Mouse (Mus musculus) MN1 (cell line): ENCODE measurements around the gene Bcas3.
"Not testable (repeated sequence)": the region's sequence is repeated elsewhere in the genome, so short reads cannot be mapped to it uniquely, and the experiment has no call there.

ENCODE experiments used
- DNase-seq: peaks from one replicate; pipeline ENCODE4 v3.0.0-alpha.2; 2016; ENCODE audit warnings: low spot score

Gene Bcas3

GRCm38 (mm10) chr11:85482737-85483467, 129.9 kb downstream of the Bcas3 start:
- DNase-seq, result no peak

GRCm38 (mm10) chr11:85485197-85485940, 132.4 kb downstream of the Bcas3 start:
- DNase-seq, result no peak

DNA sequence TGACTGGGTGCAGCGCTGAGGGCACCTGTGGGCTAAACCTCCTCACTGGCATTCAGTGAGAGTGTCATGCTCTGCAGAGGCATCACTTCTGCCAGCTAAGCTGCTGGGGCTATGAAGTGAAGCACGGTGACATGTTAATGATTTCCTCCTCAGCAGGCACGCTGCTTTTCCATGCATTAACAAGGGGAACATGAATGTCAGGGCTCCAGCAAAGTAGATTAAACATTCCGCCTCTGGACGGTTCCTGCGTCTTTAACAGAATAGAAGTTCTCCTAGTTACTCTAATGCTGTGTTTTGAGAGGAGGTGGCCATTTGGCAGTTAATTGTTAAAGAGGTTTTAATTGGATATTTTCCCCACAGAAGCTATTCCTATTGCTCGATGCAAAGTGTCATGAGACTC, 134.5 kb downstream of the Bcas3 start:
- DNase-seq, result no peak

DNA sequence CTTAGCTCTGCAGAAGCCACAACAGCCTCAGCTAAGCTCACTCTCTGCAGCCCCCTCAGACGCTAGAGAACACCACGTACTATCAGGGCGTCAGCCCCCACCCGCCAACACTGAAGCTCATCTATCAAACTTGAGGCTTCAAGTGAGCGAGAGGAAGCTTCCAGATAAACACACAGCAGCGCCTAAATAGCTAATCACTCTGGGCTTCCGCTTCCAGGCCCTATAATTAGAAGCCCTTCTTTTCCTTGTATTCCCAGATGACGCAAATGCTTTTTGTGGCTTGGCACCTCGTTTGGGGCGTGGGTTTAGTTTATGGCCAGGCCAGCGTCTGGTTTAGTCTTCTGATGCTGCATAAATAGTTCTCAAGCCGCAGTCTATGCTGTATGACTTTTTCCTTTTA, 139.3 kb downstream of the Bcas3 start:
- peak; percentile 73 for DNase-seq

GRCm38 (mm10) chr11:85492666-85493065, 139.7 kb downstream of the Bcas3 start:
- no peak for DNase-seq

DNA sequence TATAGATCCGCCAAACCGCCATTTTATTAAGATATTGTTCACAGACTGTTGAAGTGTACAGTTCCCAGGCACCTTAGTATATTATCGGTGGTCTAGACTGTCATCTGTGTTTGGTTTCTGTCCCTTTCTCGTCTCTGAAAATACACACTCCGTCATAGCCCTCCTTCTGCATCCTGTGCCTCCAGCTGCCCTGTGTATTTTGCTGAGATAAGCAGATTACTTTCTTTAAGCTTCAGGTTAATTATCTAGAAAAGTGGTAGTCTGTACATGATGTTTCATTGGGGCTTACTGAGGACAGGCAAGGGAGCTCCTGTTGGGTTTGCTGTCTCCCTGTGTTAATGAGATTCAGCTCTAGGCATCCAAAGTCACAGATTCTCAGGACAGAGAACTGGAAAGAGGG, 146.6 kb downstream of the Bcas3 start:
- no peak for DNase-seq

DNA sequence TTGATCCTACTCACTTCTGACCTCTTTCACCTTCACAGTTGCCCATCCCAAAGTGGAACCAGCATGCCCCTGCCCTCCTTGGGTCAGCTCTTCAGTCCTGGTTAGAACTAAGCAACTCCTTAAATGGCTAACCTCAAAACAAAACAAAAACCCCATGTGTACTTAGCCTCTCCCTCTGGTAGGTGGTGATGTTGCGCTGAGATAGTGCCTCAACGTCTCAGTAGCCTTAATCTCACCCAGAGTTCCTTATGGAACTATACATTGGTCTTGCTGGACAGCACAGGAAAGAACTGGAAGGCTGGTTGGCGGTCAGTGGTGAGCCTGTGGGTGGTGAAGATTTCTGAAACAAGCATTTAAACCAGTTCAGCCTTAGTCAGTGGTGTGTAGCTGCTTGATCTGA, 149.1 kb downstream of the Bcas3 start:
- no peak for DNase-seq

GRCm38 (mm10) chr11:85504812-85505211, 151.8 kb downstream of the Bcas3 start:
- DNase-seq, result not testable (repeated sequence)

DNA sequence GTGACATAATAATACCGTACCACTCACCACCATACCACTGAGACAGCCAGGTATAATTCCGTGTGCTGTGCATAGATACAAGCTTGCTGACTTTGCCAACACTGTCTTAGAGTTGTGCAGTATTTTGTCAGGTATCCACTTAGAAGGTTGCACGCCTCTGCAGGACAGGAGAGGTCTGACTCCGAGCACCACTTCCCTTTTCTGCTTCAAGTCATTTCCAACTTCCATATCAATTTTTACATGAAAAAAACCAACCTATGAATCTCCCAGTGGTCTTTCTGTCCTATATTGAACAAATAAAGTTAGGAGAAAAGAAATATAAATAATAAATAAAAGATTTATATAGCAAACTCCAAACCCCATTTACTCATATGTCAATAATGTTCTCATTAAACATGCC, 152.8 kb downstream of the Bcas3 start:
- no peak for DNase-seq

- no peak for DNase-seq
These were observed 156.4 kb downstream of the Bcas3 start for GRCm38 (mm10) chr11:85509334-85509733.

GRCm38 (mm10) chr11:85511270-85511904, 158.4 kb downstream of the Bcas3 start:
- no peak for DNase-seq

GRCm38 (mm10) chr11:85516724-85517123, 163.8 kb downstream of the Bcas3 start:
- DNase-seq, result no peak

- peak; percentile 70 for DNase-seq
These were observed 165.2 kb downstream of the Bcas3 start for GRCm38 (mm10) chr11:85518025-85518756.

- DNase-seq, result no peak
These were observed 167.3 kb downstream of the Bcas3 start for GRCm38 (mm10) chr11:85520236-85520635.

- DNase-seq, result peak; percentile 45
These were observed 168.0 kb downstream of the Bcas3 start for GRCm38 (mm10) chr11:85520996-85521395.

GRCm38 (mm10) chr11:85523646-85524045, 170.7 kb downstream of the Bcas3 start:
- peak; percentile 14 for DNase-seq

DNA sequence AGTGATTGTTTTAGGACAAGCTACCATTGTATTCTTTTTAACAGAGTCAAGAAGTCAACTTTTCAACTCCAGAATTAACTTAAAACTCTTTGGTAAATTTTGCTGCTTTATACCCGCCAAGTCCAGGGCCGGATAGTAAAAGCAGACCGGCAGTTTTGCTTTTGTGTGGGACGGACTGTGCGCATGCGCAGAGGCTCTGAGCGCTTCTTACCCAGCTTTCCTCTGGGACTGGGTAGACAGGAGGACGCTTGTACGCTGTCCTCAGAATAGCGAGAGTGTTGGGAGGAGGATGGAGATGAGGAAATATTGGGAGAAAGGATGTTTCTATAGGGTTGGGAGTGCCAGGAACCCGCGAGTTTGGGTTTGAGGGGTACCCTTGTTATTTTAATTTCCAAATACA, 171.2 kb downstream of the Bcas3 start:
- peak; percentile 56 for DNase-seq

DNA sequence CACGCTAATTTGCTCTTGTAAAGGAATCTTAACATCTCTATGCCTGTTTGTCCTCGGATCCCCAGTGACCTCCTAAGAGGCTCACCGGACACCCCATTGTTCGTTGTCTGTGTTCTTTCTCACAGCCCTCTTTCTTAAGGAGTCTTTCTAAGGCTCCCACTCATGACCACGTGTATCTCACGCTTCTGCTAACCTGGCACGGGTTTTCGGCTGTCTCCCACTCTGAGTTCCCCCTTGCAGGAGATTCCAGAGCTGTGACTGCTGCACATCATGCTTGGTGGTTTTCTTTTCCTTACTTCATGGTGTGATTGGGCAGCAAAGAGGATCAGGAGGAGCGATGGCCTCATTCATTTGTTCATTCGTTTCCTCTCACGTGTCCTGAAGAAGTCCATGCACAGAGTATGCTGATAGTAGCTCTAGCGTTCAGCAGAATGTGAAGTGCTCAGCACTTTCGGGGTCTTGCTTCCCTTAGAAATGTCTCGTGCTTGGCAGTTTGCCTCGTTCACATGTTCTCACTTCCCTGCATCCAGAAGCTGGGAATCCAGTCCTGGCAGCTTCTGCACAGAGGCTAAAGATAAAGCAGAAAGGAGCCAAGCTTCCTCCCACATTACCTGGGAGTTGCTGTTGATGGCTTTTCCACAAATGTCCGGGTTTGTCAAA, 172.0 kb downstream of the Bcas3 start:
- no peak for DNase-seq

DNA sequence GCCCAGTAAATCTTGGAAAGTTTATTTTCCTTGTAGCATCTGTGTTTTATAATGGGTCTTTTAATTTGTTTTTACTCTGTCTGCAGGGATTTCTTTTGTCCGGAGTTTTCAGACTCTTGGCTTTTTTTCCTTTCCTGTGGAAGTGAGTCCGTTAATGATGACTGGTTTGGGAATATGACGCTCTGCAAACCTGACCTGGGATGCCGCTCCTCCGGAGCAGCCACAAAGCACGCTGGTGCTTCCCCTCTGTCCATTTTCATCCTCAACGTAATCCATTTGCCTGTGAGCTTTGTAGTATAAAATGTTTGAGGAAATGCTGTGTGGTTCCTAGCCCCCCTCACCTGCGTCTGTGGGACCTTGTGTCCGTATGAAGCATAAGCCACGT, 172.5 kb downstream of the Bcas3 start:
- DNase-seq, result no peak

DNA sequence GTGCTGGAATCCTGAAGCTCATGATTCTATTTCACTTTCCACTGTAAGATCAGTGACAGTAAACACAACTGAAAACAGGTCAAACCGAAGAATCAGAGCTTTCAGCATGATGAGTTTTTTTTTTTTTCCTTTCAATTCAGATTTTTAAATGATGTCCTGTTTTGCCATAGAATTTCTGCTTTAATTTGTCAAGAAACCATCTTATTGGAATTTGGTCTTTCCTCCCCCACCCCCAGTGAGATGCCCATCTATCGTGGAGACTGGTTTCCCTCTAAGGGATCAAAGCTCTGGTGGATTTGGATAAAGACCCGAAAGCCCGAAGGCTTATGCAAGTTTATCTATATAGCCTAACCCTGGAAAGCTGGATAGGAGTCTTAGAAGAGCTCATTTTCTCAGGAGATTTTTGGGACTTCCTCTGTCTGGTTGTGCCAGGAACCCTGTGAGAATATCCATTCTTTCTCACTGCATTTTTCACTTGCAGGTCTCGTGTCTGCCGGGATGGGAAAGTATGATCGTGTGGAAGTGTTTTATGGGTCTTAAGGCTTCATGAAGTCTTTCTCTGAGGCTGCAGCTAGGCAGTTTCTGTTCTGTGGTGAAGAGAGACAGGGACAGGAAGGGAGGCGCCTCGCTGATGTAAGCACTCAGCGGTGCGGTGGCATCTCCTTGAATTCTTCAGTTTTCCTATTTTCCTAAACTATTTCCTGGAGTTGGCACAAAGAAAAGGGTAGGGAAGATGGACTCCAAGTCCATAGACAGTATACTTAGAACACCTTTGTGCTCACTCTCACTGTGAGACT, 173.2 kb downstream of the Bcas3 start:
- no peak for DNase-seq

- no peak for DNase-seq
These were observed 174.3 kb downstream of the Bcas3 start for GRCm38 (mm10) chr11:85527261-85527660.
